Mouse (Mus musculus) embryonic facial prominence, embryonic 12.5 days (tissue): ENCODE measurements at regions not wholly inside any gene's neighbourhood (a gene's known extent, or its start where the extent isn't known, plus 50 kb on each side); places are given as distances from the start of the nearest gene placed in this dataset.

Source experiments
- ATAC-seq: fragments of 200-750 bp; cut with Nextera tagmentation; 2 replicates; pipeline ENCODE4 v1.8.0; 2017; ENCODE audit not compliant: insufficient number of reproducible peaks, insufficient read depth, low FRiP score, low TSS enrichment
- H3K27ac ChIP-seq: fragments of 300-500 bp; sonication (generic); 2 replicates; pipeline ENCODE4 v1.5.1; 2016; ENCODE audit warnings: mild to moderate bottlenecking
- H3K27me3 ChIP-seq: fragments of 300-500 bp; sonication (generic); 2 replicates; pipeline ENCODE4 v1.6.1; 2016; ENCODE audit warnings: mild to moderate bottlenecking, moderate library complexity
- H3K36me3 ChIP-seq: fragments of 300-500 bp; sonication (generic); 2 replicates; pipeline ENCODE4 v1.6.1; 2016; ENCODE audit warnings: mild to moderate bottlenecking
- H3K4me1 ChIP-seq: fragments of 300-500 bp; sonication (generic); 2 replicates; pipeline ENCODE4 v1.6.1; 2016
- H3K4me2 ChIP-seq: fragments of 300-500 bp; sonication (generic); replicated peaks from 2 replicates; pipeline ENCODE4 v1.6.1; 2016; ENCODE audit warnings: mild to moderate bottlenecking, moderate library complexity
- H3K4me3 ChIP-seq: fragments of 300-500 bp; sonication (generic); 2 replicates; pipeline ENCODE4 v1.5.1; 2016; ENCODE audit warnings: mild to moderate bottlenecking
- H3K9ac ChIP-seq: fragments of 300-500 bp; sonication (generic); 2 replicates; pipeline ENCODE4 v1.6.1; 2016; ENCODE audit warnings: mild to moderate bottlenecking, moderate library complexity
- H3K9me3 ChIP-seq: fragments of 300-500 bp; sonication (generic); 2 replicates; pipeline ENCODE4 v1.6.1; 2016; ENCODE audit warnings: mild to moderate bottlenecking, moderate library complexity
- WGBS: fragments of 180-500 bp; shearing (Covaris S2); methylation state at CpG from one replicate; pipeline ENCODE4 v1.1.7; 2016; 5-methylcytosine and 5-hydroxymethylcytosine counted together

- no peak overlapping the region for H3K4me3 ChIP-seq
- WGBS = 89% methylated on average over 10 of the region's 10 CpGs
- no peak overlapping the region for H3K27ac ChIP-seq
- H3K9ac ChIP-seq = no peak overlapping the region
- H3K36me3 ChIP-seq = no peaks in the 10 kb centered on the region
- ATAC-seq = no peak
- no peak overlapping the region for H3K4me2 ChIP-seq
- H3K9me3 ChIP-seq = no peaks in the 10 kb centered on the region
- no peaks in the 10 kb centered on the region for H3K4me1 ChIP-seq
- H3K27me3 ChIP-seq = no peaks in the 10 kb centered on the region
These were observed 1243.2 kb upstream of the A1bg start for GRCm38 (mm10) chr15:62165826-62166500.

DNA sequence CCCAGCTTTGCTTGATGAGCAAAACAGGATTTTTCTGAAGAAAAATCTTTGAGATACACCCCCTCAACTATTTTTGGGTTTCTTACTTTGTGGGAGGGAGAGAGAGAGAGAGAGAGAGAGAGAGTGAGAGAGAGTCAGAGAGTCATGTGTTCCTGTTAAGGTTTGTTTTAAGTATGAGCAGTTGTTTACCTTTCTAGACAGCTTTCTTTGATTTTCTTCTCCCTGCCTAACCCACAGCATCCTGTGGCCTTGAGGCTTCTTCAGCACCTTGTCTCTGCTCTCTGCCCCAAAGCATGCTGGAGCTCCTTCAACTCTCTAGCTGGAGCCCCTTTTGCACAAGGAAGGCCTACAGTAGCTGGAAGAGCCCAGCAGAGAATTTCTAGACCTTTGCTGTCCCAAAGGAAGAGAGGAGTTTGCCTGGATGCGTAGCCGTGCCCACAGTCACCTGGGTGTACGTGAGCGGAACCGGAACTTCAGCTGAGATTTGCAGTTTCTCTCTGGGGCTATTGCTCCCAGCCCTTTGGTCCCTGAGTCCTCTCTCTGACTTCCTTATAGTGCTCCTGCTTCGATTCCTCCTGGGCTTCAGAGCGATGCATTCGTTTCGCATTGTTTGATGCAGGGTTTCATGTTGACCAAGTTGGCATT is 1242.1 kb upstream of the A1bg start:
- WGBS = 92% methylated on average over 9 of the region's 9 CpGs
- no peaks in the 10 kb centered on the region for H3K36me3 ChIP-seq
- no peaks in the 10 kb centered on the region for H3K4me1 ChIP-seq
- no peak for ATAC-seq
- no peak overlapping the region for H3K4me3 ChIP-seq
- no peak overlapping the region for H3K4me2 ChIP-seq
- no peaks in the 10 kb centered on the region for H3K9me3 ChIP-seq
- H3K27ac ChIP-seq = no peak overlapping the region
- no peaks in the 10 kb centered on the region for H3K27me3 ChIP-seq
- no peak overlapping the region for H3K9ac ChIP-seq

DNA sequence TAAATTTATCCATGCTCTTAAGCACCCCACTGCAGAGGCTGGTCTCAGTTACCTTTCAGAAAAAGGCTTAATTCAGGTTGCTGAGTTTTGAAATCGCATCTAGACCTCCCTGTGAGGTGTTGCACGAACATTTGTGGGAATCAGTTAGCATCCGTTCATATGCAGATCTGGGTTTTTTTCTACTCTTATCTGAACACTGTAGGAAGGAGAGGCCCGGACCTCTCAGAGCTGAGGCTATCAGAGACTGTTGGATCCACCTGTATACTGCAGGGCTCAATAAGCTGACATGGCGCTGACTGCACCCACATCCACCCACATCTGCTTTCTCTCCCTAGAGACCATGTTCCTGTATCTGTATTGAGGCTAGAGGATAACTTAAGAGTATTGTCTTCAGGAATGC is 1240.4 kb upstream of the A1bg start:
- Histone ChIP-seq H3K27me3 (no peaks in the 10 kb centered on the region), H3K9ac (no peak overlapping the region), H3K4me2 (no peak overlapping the region), H3K4me1 (no peaks in the 10 kb centered on the region), H3K36me3 (no peaks in the 10 kb centered on the region), H3K9me3 (no peaks in the 10 kb centered on the region), H3K4me3 (no peak overlapping the region), H3K27ac (no peak overlapping the region)
- WGBS = 83% methylated on average over 5 of the region's 5 CpGs
- ATAC-seq = no peak

- no peak overlapping the region for H3K4me3 ChIP-seq
- H3K27me3 ChIP-seq = no peaks in the 10 kb centered on the region
- no peaks in the 10 kb centered on the region for H3K36me3 ChIP-seq
- no peak for ATAC-seq
- no peak overlapping the region for H3K27ac ChIP-seq
- H3K4me1 ChIP-seq = no peaks in the 10 kb centered on the region
- no peaks in the 10 kb centered on the region for H3K9me3 ChIP-seq
- no peak overlapping the region for H3K4me2 ChIP-seq
- 86% methylated on average over 4 of the region's 4 CpGs for WGBS
- no peak overlapping the region for H3K9ac ChIP-seq
These were observed 1239.9 kb upstream of the A1bg start for GRCm38 (mm10) chr15:62162648-62163194.

GRCm38 (mm10) chr15:62161975-62162647 is 1239.3 kb upstream of the A1bg start:
- Histone ChIP-seq H3K9ac (no peak overlapping the region), H3K4me1 (no peaks in the 10 kb centered on the region), H3K4me2 (no peak overlapping the region), H3K27ac (no peak overlapping the region), H3K4me3 (no peak overlapping the region), H3K27me3 (no peaks in the 10 kb centered on the region), H3K9me3 (no peaks in the 10 kb centered on the region), H3K36me3 (no peaks in the 10 kb centered on the region)
- no peak for ATAC-seq
- WGBS = 81% methylated on average over 8 of the region's 8 CpGs

- H3K9me3 ChIP-seq = no peaks in the 10 kb centered on the region
- no peak overlapping the region for H3K4me2 ChIP-seq
- 86% methylated on average over 8 of the region's 8 CpGs for WGBS
- no peak for ATAC-seq
- H3K4me1 ChIP-seq = no peaks in the 10 kb centered on the region
- no peak overlapping the region for H3K27ac ChIP-seq
- H3K4me3 ChIP-seq = no peak overlapping the region
- no peak overlapping the region for H3K9ac ChIP-seq
- H3K27me3 ChIP-seq = no peaks in the 10 kb centered on the region
- no peaks in the 10 kb centered on the region for H3K36me3 ChIP-seq
These were observed 1238.2 kb upstream of the A1bg start for GRCm38 (mm10) chr15:62161061-62161460.

GRCm38 (mm10) chr15:62158875-62159675 is 1236.3 kb upstream of the A1bg start:
- 88% methylated on average over 8 of the region's 8 CpGs for WGBS
- Histone ChIP-seq H3K27me3 (no peaks in the 10 kb centered on the region), H3K4me3 (no peak overlapping the region), H3K36me3 (no peaks in the 10 kb centered on the region), H3K4me2 (no peak overlapping the region), H3K4me1 (no peaks in the 10 kb centered on the region), H3K27ac (no peak overlapping the region), H3K9me3 (no peaks in the 10 kb centered on the region), H3K9ac (no peak overlapping the region)
- ATAC-seq = no peak

- Histone ChIP-seq H3K27me3 (no peaks in the 10 kb centered on the region), H3K4me3 (no peak overlapping the region), H3K4me2 (no peak overlapping the region), H3K27ac (no peak overlapping the region), H3K9me3 (no peaks in the 10 kb centered on the region), H3K9ac (no peak overlapping the region), H3K36me3 (no peaks in the 10 kb centered on the region), H3K4me1 (no peaks in the 10 kb centered on the region)
- no peak for ATAC-seq
- 86% methylated on average over 7 of the region's 7 CpGs for WGBS
These were observed 1234.6 kb upstream of the A1bg start for GRCm38 (mm10) chr15:62157200-62158033.

DNA sequence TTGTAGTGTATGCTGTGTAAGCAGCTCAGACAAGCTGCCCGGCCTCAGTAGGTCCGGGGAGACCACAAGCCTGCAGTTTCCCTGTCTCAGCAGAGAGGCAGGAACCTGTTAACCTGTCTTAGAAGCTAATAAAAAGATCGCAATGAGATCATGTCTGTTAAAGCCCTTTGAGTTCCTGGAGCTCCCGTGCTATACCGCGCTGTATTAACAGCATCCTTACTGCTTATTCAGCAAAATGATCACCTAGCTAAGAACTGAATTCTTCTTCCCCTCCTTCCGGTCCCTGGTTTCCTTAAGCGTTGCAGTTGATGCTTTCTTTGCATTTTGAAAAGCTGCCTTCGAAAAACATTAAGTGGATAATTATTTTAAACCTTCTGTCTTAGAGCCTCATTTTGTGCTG is 1230.4 kb upstream of the A1bg start:
- no peak overlapping the region for H3K4me3 ChIP-seq
- WGBS = 57% methylated on average over 9 of the region's 9 CpGs
- H3K27ac ChIP-seq = no peak overlapping the region
- H3K4me2 ChIP-seq = no peak overlapping the region
- H3K9me3 ChIP-seq = no peaks in the 10 kb centered on the region
- no peak for ATAC-seq
- H3K9ac ChIP-seq = no peak overlapping the region
- H3K27me3 ChIP-seq = no peaks in the 10 kb centered on the region
- H3K36me3 ChIP-seq = no peaks in the 10 kb centered on the region
- H3K4me1 ChIP-seq = no peaks in the 10 kb centered on the region

- no peaks in the 10 kb centered on the region for H3K27me3 ChIP-seq
- no peak for ATAC-seq
- 94% methylated on average over 2 of the region's 2 CpGs for WGBS
- H3K27ac ChIP-seq = no peak overlapping the region
- H3K4me3 ChIP-seq = no peak overlapping the region
- no peaks in the 10 kb centered on the region for H3K36me3 ChIP-seq
- H3K9ac ChIP-seq = no peak overlapping the region
- H3K4me1 ChIP-seq = peaks cover 6% of the 10 kb centered on the region
- no peaks in the 10 kb centered on the region for H3K9me3 ChIP-seq
- H3K4me2 ChIP-seq = no peak overlapping the region
These were observed 1229.3 kb upstream of the A1bg start for GRCm38 (mm10) chr15:62152133-62152532.

DNA sequence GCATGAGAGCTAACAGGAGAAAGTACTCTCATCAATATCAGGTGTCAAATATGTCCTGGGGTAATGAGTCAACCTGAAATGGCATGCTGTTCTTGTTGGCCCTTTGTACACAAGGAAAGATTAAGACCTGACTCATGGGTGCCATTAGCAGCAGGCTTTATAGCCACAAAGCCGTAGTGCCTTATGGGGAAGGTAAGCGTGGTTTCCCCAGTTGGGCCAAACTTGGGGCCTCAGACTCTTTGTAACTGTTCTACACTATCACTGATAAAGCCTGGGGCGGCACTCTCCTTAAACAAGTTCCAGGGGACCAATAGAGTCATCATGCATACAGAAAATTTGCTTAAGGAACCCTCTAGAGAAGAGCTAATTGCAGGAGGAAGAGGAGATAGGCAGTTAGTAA is 1228.9 kb upstream of the A1bg start:
- Histone ChIP-seq H3K27ac (no peak overlapping the region), H3K9ac (no peak overlapping the region), H3K4me2 (no peak overlapping the region), H3K4me1 (peaks cover 6% of the 10 kb centered on the region), H3K36me3 (no peaks in the 10 kb centered on the region), H3K9me3 (no peaks in the 10 kb centered on the region), H3K4me3 (no peak overlapping the region), H3K27me3 (no peaks in the 10 kb centered on the region)
- 93% methylated on average over 3 of the region's 3 CpGs for WGBS
- ATAC-seq = no peak
